Mouse (Mus musculus) lung, embryonic 14.5 days (tissue): ENCODE measurements around the gene Zswim3. TPM values are rescaled to one million over a fixed set of nuclear protein-coding genes. Genes with fewer than 3 reads are reported as not detected.

ENCODE experiments used
- ATAC-seq: fragments of 200-750 bp; cut with Nextera tagmentation; 2 replicates; pipeline ENCODE4 v1.8.0; 2017; ENCODE audit warnings: mild to moderate bottlenecking, moderate TSS enrichment, moderate library complexity; ENCODE audit not compliant: insufficient read depth
- DNase-seq: peaks from one replicate; pipeline ENCODE4 v3.0.0-alpha.2; 2015
- H3K27ac ChIP-seq: fragments of 300-500 bp; sonication (generic); 2 replicates; pipeline ENCODE4 v1.5.1; 2014; ENCODE audit warnings: low read depth, mild to moderate bottlenecking, moderate library complexity
- H3K27me3 ChIP-seq: fragments of 300-500 bp; sonication (generic); 2 replicates; pipeline ENCODE4 v1.6.1; 2014; ENCODE audit warnings: low read length, control low read depth; ENCODE audit not compliant: insufficient read depth
- H3K36me3 ChIP-seq: fragments of 300-500 bp; sonication (generic); 2 replicates; pipeline ENCODE4 v1.6.1; 2014; ENCODE audit warnings: control low read depth; ENCODE audit not compliant: insufficient read depth
- H3K4me1 ChIP-seq: fragments of 300-500 bp; sonication (generic); 2 replicates; pipeline ENCODE4 v1.6.1; 2014; ENCODE audit warnings: antibody characterized with exemption, control low read depth; ENCODE audit not compliant: insufficient read depth
- H3K4me2 ChIP-seq: fragments of 300-500 bp; sonication (generic); 2 replicates; pipeline ENCODE4 v1.6.1; 2014; ENCODE audit warnings: mild to moderate bottlenecking
- H3K4me3 ChIP-seq: fragments of 300-500 bp; sonication (generic); 2 replicates; pipeline ENCODE4 v1.5.1; 2014; ENCODE audit warnings: low read depth, low read length
- H3K9ac ChIP-seq: fragments of 300-500 bp; sonication (generic); 2 replicates; pipeline ENCODE4 v1.6.1; 2014
- H3K9me3 ChIP-seq: fragments of 300-500 bp; sonication (generic); 2 replicates; pipeline ENCODE4 v1.6.1; 2016; ENCODE audit warnings: low read depth, low read length, control low read depth
- CTCF ChIP-seq: IDR thresholded peaks from 2 replicates; pipeline ENCODE4 v1.5.1; 2016; ENCODE audit warnings: antibody characterized with exemption, low read depth
- WGBS: fragments of 180-500 bp; shearing (Covaris S2); extraction: QIAGEN DNeasy Blood & Tissue Kit; methylation state at CpG from one replicate; pipeline ENCODE4 v1.1.7; 2014; 5-methylcytosine and 5-hydroxymethylcytosine counted together
- polyA plus RNA-seq: library from polyadenylated mRNA; unstranded; fragments of >200 nt; fragmentation: Nextera tagmentation; extraction: Ambion mirVana; gene quantifications from 2 replicates; pipeline ENCODE4 v1.2.1, GENCODE M21; 2014

Zswim3 gene
- polyA plus RNA-seq, 1 experiment from 2014 or later, result 7.0 TPM

DNA sequence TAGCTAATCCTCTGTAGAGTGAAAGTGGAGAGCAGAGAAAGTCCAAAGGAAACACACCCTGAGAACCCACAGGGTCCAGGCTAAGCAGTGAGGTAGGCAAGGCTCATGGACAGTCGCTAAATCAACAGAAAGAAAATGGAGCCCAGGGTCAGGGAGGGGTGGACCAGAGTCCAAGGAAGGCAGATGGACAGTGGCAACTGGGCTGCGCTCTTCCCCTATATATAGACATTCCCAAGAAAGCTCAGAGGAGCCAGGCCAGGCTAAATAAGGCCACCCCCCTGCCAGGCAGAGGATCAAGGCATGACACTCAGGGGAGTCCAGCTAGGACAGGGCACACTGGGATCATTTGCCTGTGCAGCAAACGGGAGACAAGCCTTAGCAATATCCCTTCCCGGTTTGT, 23.0 kb upstream of the Zswim3 start:
- no peak for TF ChIP-seq CTCF
- H3K9ac ChIP-seq, result no peak overlapping the region
- H3K9me3 ChIP-seq, result no peaks in the 10 kb centered on the region
- H3K4me3 ChIP-seq, result no peak overlapping the region
- H3K36me3 ChIP-seq, result no peaks in the 10 kb centered on the region
- no peak overlapping the region for H3K4me2 ChIP-seq
- no peak for ATAC-seq
- peaks cover 4% of the 10 kb centered on the region; the same call in 1 of the 2 replicates for H3K4me1 ChIP-seq
- no peak overlapping the region for H3K27ac ChIP-seq
- DNase-seq, result no peak
- no peaks in the 10 kb centered on the region; the same call in 1 of the 2 replicates for H3K27me3 ChIP-seq
- WGBS, result 63% methylated on average over 4 of the region's 4 CpGs

DNA sequence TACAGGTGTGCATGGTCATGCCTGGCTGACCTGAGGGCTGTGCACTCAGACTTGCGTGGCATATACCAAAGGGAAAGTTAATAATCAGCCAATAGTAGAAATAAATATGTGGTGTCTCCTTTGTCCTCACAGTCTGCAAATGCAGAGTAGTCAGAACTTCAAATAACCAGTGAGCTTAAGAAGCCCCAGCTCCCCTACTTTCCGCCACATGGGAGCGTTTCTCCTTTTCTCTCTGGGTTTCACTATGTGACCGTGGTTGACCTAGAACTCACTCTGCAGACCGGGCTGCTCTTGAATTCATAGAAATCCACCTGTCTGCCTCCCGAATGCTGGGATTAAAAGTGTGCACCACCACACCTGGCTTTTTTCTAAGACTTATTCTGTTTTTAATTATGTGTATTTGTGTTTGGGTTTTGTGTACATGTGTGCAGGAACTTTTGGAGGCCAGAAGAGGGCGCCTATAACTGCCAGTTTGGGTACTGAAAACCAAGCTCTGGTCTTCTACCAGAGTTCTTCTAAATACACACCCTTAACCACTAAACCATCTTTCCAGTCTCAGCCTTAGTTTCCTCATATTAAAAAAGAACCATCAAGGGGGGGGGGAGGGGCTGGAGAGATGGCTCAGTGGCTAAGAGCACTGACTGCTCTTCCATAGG, 20.8 kb upstream of the Zswim3 start:
- Histone ChIP-seq H3K9ac (no peak overlapping the region), H3K9me3 (no peaks in the 10 kb centered on the region), H3K27me3 (no peaks in the 10 kb centered on the region; the same call in 1 of the 2 replicates), H3K4me1 (peaks cover 8% of the 10 kb centered on the region; the same call in 1 of the 2 replicates), H3K4me3 (no peak overlapping the region), H3K27ac (no peak overlapping the region), H3K4me2 (no peak overlapping the region), H3K36me3 (peaks cover 5% of the 10 kb centered on the region; the same call in 1 of the 2 replicates)
- TF ChIP-seq CTCF, result peak; percentile 29; the same call in 1 of the 2 replicates
- ATAC-seq (no peak), DNase-seq (peak; percentile 48)
- WGBS, result 77% methylated on average over 7 of the region's 7 CpGs

DNA sequence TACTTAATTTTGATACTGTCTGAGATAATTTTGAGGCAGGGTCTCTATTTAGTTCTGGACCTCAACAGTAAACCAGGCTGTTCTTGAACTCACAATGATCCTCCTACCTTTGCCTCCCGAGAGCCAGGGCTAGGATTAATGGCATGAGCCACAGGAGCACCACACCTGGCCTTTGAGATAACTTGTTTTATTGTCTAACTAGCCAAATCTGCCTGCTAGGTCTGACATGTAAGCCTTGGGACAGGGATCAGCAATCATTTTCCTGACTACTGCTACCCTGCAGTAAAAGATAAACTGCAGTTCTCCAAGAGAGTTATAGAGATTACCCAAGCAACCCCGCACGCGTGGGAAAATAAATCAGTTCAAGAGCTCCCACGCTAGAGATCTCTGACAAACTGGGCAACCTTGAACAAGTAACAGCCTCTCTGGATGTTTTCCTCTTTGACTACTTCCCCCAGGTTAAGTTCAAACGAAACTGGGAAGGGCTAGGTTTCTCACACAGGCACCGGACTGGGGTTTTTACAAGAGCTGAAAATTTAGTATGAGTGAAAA, 20.0 kb upstream of the Zswim3 start:
- peaks cover 11% of the 10 kb centered on the region; the same call in 1 of the 2 replicates for H3K36me3 ChIP-seq
- peaks cover 8% of the 10 kb centered on the region; the same call in 1 of the 2 replicates for H3K4me1 ChIP-seq
- peak overlapping the region; percentile 92; the same call in 1 of the 2 replicates for H3K27ac ChIP-seq
- ATAC-seq (no peak), DNase-seq (no peak)
- peak overlapping the region; percentile 70 for H3K4me3 ChIP-seq
- WGBS, result 5% methylated on average over 7 of the region's 7 CpGs
- H3K27me3 ChIP-seq, result no peaks in the 10 kb centered on the region
- H3K4me2 ChIP-seq, result peak overlapping the region; percentile 88
- no peaks in the 10 kb centered on the region for H3K9me3 ChIP-seq
- no peak for TF ChIP-seq CTCF
- peak overlapping the region; percentile 81 for H3K9ac ChIP-seq

DNA sequence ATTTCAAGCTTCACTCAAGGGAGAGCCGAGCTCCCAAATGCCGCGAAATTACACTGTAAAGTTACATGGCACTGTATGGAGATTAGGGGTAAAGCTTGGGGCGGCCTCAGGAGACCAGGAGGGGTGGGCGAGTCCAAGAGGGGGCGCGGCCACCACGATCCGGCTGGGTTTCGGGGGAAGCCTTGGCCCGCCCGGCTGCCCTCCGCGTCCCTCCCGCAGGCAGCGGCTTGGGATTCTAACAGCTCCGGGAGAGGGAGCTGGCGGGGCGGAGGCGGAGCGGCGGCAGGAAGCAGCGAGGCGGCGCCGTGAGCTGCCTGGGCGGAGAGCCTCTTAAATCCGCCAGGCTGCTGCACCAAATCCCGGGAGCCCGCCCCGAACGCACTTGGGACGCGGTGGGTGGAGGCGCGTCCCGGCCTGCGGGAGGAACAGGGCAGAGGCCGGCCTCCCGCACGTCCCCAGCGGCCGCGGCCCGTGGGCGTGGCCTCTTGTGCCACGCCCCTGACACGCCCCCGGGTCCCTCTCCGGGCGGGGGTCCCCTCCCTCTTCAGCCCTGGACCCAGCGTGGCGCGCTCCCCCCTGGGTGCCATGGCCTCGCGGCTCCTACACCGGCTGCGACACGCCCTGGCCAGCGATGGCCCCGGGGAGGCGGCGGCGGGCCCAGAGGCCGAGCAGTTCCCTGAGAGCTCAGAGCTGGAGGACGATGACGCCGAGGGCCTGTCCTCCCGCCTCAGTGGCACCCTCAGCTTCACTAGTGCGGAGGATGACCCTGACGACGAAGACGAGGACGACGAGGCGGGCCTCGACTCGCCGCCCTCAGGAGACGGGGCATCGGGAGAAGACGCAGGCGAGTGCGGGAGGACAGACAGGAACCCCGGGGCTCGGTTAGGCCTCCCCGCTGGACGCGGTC, 19.2 kb upstream of the Zswim3 start, which contains the start of gene Snx21:
Gene Snx21 (plus strand): TSS at position 343 of the 907 bp plus-strand sequence.
- DNase-seq, result peak; percentile 95
- peaks cover 8% of the 10 kb centered on the region; the same call in 1 of the 2 replicates for H3K4me1 ChIP-seq
- peaks cover 13% of the 10 kb centered on the region for H3K36me3 ChIP-seq
- peak within 1 kb of the TSS; percentile 70 for H3K4me3 ChIP-seq
- H3K27me3 ChIP-seq, result no peaks in the 10 kb centered on the region
- WGBS, result under 1% methylated on average over 89 of the region's 89 CpGs
- ATAC-seq, result peak; percentile 94
- H3K9ac ChIP-seq, result peak within 1 kb of the TSS; percentile 81
- peak within 1 kb of the TSS; percentile 92 for H3K27ac ChIP-seq
- H3K4me2 ChIP-seq, result peak within 1 kb of the TSS; percentile 88
- TF ChIP-seq CTCF, result peak; percentile 41
- no peaks in the 10 kb centered on the region for H3K9me3 ChIP-seq

DNA sequence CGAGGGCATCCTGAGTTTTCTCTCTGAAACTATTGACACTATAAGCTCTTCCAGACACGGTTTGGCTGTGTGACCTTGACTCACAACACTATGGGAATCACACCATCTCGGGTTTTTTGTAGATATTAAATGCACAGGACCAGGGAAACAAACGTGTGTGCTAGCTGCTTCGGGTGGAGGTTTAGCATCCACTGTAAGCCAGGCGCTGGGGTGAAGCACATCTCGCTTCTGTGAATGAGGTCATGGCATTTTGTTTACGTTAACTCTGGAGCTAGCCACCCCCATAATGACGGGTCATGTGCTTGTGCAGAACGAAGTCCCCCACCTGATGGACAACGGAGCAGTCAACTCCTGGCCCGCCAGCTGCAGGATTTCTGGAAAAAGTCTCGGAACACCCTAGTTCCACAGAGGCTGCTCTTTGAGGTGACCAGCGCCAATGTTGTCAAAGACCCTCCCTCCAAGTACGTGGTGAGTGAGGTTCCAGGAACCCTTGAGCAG, 18.5 kb upstream of the Zswim3 start:
- Histone ChIP-seq H3K36me3 (peaks cover 19% of the 10 kb centered on the region), H3K27me3 (no peaks in the 10 kb centered on the region), H3K27ac (peak overlapping the region; percentile 92; the same call in 1 of the 2 replicates), H3K9ac (peak overlapping the region; percentile 81), H3K4me3 (peak overlapping the region; percentile 70), H3K4me1 (peaks cover 8% of the 10 kb centered on the region; the same call in 1 of the 2 replicates), H3K4me2 (peak overlapping the region; percentile 88), H3K9me3 (no peaks in the 10 kb centered on the region)
- ATAC-seq (peak; percentile 3), DNase-seq (peak; percentile 63)
- 4% methylated on average over 15 of the region's 15 CpGs for WGBS
- no peak for TF ChIP-seq CTCF

DNA sequence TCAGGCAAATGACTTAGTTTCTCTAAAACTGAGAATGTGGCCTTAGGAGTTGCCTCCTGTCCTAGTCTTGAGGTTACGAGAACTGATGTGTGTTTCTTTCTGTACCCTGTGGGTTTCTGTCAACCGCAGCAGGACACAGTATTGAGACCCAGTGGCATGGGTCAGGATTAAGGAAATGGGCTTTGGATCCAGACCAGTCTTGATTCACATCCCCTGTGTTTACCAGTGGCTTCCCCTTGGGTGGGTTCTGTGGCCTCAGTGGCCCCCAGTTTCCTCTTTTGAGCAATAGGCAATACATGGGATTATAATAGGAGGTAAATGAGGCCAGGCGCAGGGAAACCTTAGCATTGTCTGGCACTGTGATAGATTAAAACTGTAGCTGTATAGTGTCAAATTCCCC, 17.9 kb upstream of the Zswim3 start:
- WGBS, result 76% methylated on average over 3 of the region's 3 CpGs

More for the DNA sequence above, 17.9 kb upstream of the Zswim3 start:
- Histone ChIP-seq H3K9me3 (no peaks in the 10 kb centered on the region), H3K4me2 (peak overlapping the region; percentile 88), H3K9ac (peak overlapping the region; percentile 27; the same call in 1 of the 2 replicates), H3K4me1 (peaks cover 8% of the 10 kb centered on the region; the same call in 1 of the 2 replicates), H3K4me3 (peak overlapping the region; percentile 70), H3K36me3 (peaks cover 25% of the 10 kb centered on the region), H3K27ac (no peak overlapping the region), H3K27me3 (no peaks in the 10 kb centered on the region)
- no peak for DNase-seq
- ATAC-seq, result no peak
- TF ChIP-seq CTCF, result no peak
